Mouse (Mus musculus) ovary, postnatal 10 days (tissue): Measurements from ENCODE around the gene Olfr291.

ENCODE experiments used
- DNase-seq: peaks from one replicate; pipeline ENCODE4 v3.0.0; 2022; ENCODE audit warnings: low spot score

The Olfr291 gene

DNA sequence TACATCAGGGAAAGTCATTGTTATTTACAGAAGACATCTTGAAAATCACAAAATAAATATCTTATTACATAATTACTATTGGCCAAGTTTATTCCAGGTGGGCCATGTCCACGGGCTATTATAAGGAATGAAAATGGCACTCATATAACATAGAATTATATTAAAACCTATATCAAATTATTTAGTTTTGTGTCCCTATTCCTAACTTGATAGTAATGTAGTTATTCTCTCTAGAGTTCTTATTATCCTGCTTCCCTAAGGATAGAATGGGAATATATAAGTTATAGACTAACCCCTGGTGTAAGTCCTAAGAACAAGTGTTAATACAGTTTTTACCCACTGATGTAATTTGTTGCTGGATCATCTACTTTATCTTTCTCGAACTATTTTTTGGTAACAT is at the start of gene Olfr291:
Olfr291 (plus strand) TSS at position 301 of the 400 bp plus-strand sequence.
- no peak for DNase-seq

DNA sequence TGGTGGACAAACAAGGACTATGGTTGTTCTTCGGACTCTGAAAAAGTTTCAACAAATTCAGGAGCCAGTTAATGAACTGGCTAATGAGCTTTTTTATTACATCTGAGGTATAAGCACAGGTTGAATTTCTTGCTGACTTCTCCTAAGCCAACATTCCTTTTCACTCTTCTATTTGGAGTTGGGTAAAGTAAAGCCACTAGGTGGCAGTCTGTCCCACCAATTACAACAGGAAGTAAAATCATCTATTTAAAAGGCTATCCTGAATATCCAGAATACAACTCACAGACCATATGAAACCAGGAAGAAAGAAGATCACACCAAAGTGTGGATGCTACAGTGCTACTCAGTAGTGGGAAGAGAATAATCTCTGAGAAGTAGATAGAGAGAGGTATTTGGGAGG is 48.1 kb upstream of the Olfr291 start:
- DNase-seq = no peak

DNA sequence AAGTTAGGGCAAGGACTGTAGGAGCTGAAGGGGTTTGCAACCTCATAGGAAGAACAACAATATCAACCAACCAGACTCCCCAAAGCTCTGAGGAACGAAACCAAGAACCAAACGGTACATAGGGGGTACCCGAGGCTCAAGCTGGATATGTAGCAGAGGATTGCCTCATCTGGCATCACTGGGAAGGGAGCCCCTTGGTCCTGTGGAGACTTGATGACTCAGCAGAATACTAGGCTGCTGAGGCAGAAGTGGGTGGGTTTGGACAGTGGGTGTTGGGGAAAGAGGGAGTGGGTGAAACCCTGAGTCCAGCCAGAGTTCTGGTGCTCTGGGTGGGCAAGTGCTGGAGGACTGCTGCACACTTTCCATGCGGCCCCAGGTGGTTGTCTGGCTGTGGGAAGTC is 47.2 kb upstream of the Olfr291 start:
- DNase-seq = no peak

DNA sequence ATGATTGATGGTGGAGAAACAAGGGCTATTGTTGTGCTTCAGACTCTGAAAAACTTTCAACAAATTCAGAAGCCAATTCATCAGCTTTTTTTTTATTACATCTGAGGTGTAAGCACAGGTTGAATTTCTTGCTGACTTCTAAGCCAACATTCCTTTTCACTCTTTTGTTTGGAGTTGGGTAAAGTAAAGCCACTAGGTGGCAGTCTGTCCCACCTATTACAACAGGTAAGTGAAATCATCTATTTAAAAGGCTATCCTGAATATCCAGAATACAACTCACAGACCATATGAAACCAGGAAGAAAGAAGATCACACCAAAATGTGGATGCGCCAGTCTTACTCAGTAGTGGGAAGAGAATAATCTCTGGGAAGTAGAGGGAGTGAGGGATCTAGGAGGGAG is 31.2 kb downstream of the Olfr291 start:
- DNase-seq = no peak
